Mouse (Mus musculus): ENCODE results near the gene Ccdc105.

- TF ChIP-seq POLR2A (IDR thresholded peaks at IDR 0.05; ENCODE audit: borderline replicate concordance, insufficient read depth, low read length) (no peak), CTCF (IDR thresholded peaks at IDR 0.05; ENCODE audit: borderline replicate concordance, insufficient read depth, low read depth, low read length) (no peak)
Observed at GRCm38 (mm10) chr10:78715156-78715555, 37.7 kb downstream of the Ccdc105 start.

Data from cerebellum, adult 2 months (tissue).